Mouse (Mus musculus): ENCODE measurements around the gene Ankrd42.

DNA sequence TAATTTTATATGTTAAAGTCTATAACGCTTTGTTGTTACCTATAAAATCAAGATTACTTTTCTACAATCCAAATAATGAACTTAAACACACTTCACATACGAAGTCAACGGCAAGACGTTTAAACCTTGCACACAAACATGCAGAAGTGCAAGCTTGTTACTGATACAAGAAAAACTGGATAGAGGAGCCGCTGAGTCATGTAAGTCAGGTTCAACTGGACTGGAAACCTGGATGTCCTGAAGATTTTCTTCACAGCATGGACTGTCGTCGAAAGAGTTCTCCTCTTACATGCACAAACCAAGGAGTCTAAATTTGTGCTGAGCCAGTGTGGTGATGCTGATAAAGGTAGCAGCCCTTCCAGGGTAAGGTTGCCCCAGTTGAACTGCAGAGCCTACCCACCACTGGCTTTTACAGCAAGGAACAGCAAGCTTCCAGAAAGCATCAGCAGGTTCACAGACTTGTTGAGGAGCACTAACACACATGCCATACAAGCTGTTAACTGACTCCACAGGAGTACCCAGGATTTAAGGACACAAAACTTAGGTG lies 29.4 kb upstream of the Ankrd42 start:
- no peak for TF ChIP-seq GATA1 (IDR thresholded peaks at IDR 0.05; ENCODE audit: borderline replicate concordance, low read length)
- no peak for TF ChIP-seq FLI1 (IDR thresholded peaks at IDR 0.05; ENCODE audit: low read length)

All from megakaryocyte, embryonic 14.5 days (primary cell).